Mouse (Mus musculus): Measurements from ENCODE around the gene Hmgcll1. TPM values are rescaled to one million over a fixed set of nuclear protein-coding genes. Genes with fewer than 3 reads are reported as not detected.

The Hmgcll1 gene
- total RNA-seq (2021), result 10 to 100 TPM; 12.9 to 14.7 TPM

- peak; percentile 44 to 62 for DNase-seq (ENCODE audit: extremely low spot score in 1 of 2, low spot score in 1 of 2)
These were observed at the start of gene Hmgcll1 for GRCm38 (mm10) chr9:76014631-76015531. TSS of gene Hmgcll1 (plus strand) at chr9:76014855.

GRCm38 (mm10) chr9:75980097-75980496 lies 34.6 kb upstream of the Hmgcll1 start:
- DNase-seq (ENCODE audit: extremely low spot score in 1 of 2, low spot score in 1 of 2), result no peak

DNA sequence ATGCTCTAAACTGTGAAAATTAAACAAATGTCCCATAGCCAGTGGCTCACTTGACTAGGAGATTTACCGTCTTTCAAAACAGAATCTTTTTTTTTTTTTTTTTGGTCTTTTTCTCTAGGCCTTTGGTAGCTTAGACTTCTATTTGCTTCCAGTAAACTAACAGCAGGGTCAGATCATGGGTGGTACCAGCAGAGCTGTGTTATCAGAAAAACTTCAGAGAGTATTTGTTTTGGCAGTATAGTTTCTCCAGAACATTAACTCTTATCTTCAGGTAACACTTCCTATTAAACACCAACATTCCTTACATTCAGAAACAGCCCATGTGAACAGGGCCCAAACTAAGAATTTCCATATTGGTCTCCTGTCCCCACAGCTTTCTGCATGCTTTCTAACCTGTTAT lies 33.5 kb upstream of the Hmgcll1 start:
- no peak for DNase-seq (ENCODE audit: extremely low spot score in 1 of 2, low spot score in 1 of 2)

- no peak for DNase-seq (ENCODE audit: extremely low spot score in 1 of 2, low spot score in 1 of 2)
These were observed 25.2 kb upstream of the Hmgcll1 start for GRCm38 (mm10) chr9:75989491-75989890.

DNA sequence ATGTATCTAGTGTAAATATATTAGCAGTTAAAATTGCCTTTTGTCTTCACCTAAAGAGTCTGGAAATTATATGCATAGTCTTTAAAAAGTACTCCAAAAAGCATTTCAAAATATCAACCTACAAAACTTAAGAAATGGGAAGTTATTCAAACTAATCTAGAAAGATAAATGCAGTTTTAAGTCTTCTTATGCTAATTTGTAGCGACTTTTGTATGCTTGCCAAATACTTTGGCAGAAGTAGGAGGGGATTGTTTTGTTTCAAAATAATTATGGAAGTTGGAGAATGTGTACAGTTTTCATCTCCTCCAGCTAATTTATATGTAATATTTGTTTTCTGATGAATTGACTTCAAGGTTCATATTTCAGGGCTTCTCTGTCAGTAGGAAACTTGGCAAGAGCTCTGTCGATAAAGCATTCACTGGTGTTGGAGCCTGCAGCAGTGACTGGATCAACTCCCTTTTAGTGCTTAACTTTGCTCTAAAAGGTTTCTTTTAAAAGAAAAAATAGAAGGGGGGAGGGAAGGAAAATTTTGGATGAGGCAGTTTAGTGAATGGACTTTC lies 15.8 kb upstream of the Hmgcll1 start:
- no peak for DNase-seq (ENCODE audit: extremely low spot score in 1 of 2, low spot score in 1 of 2)

DNA sequence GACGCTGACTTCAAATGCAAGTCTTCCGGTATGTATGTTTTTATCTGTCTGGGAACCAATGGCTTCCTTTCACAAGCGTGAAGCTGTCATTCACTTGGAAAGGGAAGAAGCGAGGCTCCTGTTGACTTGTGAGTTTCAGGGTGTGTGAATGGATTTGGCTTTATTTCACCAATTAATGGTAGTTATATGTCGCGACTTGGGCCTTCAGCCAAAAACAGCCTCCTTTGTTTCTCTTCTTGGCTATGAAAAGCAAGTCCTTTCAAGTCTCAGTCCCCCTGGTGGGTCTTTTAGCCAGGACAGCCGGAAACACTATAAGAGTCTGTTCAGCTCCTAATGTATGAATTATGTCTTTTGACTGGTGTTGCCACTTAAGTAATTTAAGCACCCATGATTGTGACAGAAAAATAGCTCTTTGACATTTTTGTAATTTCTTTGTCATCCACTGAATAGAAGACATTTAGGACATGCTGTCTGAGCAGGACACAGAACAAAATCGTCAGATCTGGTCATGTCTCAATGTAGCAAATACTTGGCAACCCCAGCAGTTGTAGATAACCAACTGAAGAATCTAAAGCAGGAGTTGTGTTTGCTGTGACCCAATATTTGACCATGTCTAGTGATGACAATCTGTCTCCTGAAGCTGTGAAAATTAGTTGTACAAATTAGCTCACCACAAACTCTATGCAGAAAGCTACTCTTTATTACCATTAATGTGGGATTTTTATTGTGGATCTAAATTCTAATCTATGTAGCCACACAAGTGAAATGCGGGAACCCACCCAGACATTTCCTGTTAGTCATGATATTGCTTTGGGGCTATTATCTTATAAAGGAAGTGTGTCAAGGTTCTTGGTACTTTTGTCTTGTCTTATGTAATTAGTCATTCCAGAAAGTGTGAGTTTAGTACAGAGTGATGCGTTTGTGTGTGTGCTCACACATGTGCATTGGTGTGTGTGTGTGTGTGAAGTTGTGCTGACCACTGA lies 13.5 kb upstream of the Hmgcll1 start:
- DNase-seq (ENCODE audit: extremely low spot score in 1 of 2, low spot score in 1 of 2), result no peak

DNA sequence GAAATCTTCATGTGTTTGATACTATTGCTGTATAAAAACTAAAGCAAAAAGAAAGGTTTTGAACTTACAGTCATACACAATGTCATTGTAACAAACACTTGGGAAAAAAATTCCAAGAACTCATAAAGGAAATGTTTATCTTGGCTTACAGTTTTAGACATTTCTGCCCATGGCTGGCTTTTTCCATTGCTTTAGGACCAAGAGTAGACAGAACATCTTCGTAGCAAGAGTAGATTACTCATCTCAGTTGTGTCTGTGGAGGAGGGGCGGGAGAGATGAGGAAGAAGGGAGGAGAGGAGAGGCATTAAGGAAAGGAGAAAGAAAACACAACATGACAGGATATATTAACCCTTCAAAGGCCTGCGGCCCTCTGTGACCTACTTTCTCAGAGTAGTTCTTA lies 11.6 kb upstream of the Hmgcll1 start:
- no peak for DNase-seq (ENCODE audit: extremely low spot score in 1 of 2, low spot score in 1 of 2)

DNA sequence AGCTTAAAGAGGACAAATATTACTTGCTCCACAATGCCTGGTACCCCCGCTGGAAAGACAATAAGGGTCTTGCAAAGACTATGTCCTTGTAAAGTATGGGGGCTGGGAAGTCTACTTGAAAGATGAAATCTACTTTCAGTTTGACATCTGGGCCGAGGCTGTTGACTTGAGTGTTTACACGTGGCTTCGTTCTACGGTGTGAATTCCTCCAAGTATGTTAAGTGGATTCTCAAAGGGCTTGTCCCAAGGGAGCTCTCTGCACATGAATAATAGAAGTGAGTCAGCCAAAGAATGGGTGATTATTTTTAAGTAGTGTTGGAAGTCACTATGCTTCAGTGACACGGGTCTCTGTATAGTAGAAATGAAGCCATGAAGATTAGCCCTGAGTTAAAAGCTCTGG lies 11.0 kb upstream of the Hmgcll1 start:
- DNase-seq (ENCODE audit: extremely low spot score in 1 of 2, low spot score in 1 of 2), result no peak

- DNase-seq (ENCODE audit: extremely low spot score in 1 of 2, low spot score in 1 of 2), result no peak
These were observed 7.2 kb upstream of the Hmgcll1 start for GRCm38 (mm10) chr9:76007342-76007970.

DNA sequence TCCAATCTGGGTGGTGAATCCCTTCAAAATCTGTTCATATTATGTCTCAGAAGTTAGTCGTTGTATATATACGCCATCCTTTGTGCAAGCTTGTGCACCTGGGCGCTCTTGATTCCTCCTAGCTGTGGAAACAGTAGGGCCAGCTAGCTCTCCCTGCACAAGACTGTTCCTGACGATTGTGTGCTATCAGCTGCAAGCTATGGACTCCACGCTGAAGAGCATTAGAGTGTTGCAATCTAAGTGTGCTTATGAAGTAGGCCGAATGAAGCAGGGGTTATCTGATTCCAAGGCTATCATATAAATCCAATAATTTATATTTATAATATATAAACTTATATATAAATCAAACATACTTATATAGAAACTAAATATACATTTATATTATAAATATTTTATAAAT lies 866 bp upstream of the Hmgcll1 start:
- DNase-seq (ENCODE audit: extremely low spot score in 1 of 2, low spot score in 1 of 2), result no peak

DNA sequence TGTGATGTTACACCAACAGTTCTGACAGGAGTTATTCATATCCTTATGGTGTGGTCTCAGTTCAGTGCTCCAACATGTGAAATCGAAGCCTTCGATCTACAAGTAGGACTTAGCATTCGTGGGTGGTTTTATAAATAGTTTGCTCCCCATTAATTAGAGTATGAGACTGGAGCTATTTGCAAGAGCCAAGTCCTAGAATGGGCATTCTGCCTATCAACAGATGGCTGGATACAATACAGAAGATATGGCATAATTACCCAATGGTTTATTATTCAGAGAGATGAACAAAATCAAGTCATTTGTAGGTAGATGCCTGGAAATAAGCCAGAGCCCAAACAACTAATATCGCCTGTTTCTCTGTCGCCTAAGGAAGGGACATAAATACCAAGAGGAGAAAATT lies 1.3 kb downstream of the Hmgcll1 start:
- DNase-seq (ENCODE audit: extremely low spot score in 1 of 2, low spot score in 1 of 2), result no peak

GRCm38 (mm10) chr9:76016506-76016905 lies 1.9 kb downstream of the Hmgcll1 start:
- DNase-seq (ENCODE audit: extremely low spot score in 1 of 2, low spot score in 1 of 2), result no peak

GRCm38 (mm10) chr9:76023551-76023973 lies 8.9 kb downstream of the Hmgcll1 start:
- no peak for DNase-seq (ENCODE audit: extremely low spot score in 1 of 2, low spot score in 1 of 2)

DNA sequence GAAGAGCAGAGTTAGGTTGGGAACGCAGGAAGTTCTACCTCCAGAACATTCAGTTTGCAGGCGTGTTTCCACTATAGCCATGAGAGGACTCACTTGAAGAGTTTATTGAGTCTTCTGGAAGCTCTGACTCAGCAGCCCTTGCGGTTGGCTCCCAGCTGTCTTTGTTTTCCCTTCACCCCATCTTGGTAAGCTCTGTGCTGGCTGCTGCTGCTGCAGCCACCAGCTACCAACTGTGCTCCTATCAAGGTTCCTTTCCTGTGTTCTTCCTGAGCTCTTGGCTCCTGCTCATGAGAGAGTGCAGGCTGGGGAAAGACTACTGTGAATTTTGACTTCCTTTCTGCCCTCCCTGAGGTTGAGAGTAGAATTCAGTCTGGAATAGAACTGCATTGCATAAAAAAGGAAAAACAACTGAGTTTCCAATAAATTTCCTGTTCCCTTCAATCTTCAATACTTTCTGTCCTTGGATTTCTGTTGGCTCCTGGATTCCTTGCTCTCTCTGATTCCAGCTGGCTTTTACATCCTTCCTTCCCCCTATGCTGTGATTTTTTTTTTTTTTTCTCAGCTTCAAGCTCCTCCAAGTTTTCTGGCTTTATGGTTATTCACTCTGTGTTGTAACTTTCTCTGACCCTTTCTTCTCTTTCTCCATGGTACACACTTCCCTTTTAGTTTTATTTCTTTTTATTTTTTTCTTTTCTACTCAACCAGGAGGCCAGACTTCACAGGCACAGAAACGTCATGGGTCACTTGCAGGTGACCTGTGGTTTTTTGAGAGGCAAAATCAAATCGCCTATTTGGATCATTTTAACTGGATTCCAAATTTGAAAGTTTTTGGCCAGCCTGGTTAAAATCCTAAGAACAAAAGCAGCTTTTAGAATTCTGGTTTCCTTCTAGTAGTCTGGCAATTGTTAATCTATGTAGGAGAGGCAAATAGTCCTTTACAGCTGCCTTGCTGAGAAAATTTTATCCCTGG lies 9.9 kb downstream of the Hmgcll1 start:
- DNase-seq (ENCODE audit: extremely low spot score in 1 of 2, low spot score in 1 of 2), result no peak

GRCm38 (mm10) chr9:76029471-76030199 lies 15.0 kb downstream of the Hmgcll1 start:
- DNase-seq (ENCODE audit: extremely low spot score in 1 of 2, low spot score in 1 of 2), result no peak

- no peak for DNase-seq (ENCODE audit: extremely low spot score in 1 of 2, low spot score in 1 of 2)
These were observed 20.4 kb downstream of the Hmgcll1 start for GRCm38 (mm10) chr9:76035058-76035457.

- no peak for DNase-seq (ENCODE audit: extremely low spot score in 1 of 2, low spot score in 1 of 2)
These were observed 23.9 kb downstream of the Hmgcll1 start for GRCm38 (mm10) chr9:76038327-76039103.

- DNase-seq (ENCODE audit: extremely low spot score in 1 of 2, low spot score in 1 of 2), result no peak
These were observed 25.1 kb downstream of the Hmgcll1 start for GRCm38 (mm10) chr9:76039711-76040110.
